Mouse (Mus musculus) regulatory T cell (primary cell): ENCODE data around the gene Nup107.
"Not testable (repeated sequence)": the region's sequence is repeated elsewhere in the genome, so short reads cannot be mapped to it uniquely, and the experiment has no call there.

Experiments used
- in situ Hi-C: fragments of 300-600 bp; cut with MboI, MseI; formaldehyde crosslinking; loops from one replicate; pipeline ENCODE4 v1.15.1; 2025; ENCODE audit warnings: high pct_unique_total_duplicates

Gene Nup107

GRCm38 (mm10) chr10:117740171-117740570, 52.3 kb downstream of the Nup107 start:
- in situ Hi-C loops, result no loop called here

- in situ Hi-C loops, result no loop called here
Observed at GRCm38 (mm10) chr10:117739648-117739948, 52.9 kb downstream of the Nup107 start.

- in situ Hi-C loops, result no loop called here
Observed at GRCm38 (mm10) chr10:117738928-117739647, 53.4 kb downstream of the Nup107 start.

GRCm38 (mm10) chr10:117738140-117738921, 54.2 kb downstream of the Nup107 start:
- in situ Hi-C loops, result no loop called here

- in situ Hi-C loops, result not testable (repeated sequence)
Observed at GRCm38 (mm10) chr10:117737498-117737897, 55.0 kb downstream of the Nup107 start.

GRCm38 (mm10) chr10:117737075-117737474, 55.4 kb downstream of the Nup107 start:
- in situ Hi-C loops, result no loop called here

GRCm38 (mm10) chr10:117736573-117736972, 55.9 kb downstream of the Nup107 start:
- in situ Hi-C loops, result no loop called here

- in situ Hi-C loops, result not testable (repeated sequence)
Observed at GRCm38 (mm10) chr10:117735396-117735795, 57.1 kb downstream of the Nup107 start.

- in situ Hi-C loops, result not testable (repeated sequence)
Observed at GRCm38 (mm10) chr10:117734104-117734852, 58.2 kb downstream of the Nup107 start.

- in situ Hi-C loops, result not testable (repeated sequence)
Observed at GRCm38 (mm10) chr10:117733626-117734025, 58.9 kb downstream of the Nup107 start.

- in situ Hi-C loops, result no loop called here
Observed at GRCm38 (mm10) chr10:117732962-117733592, 59.4 kb downstream of the Nup107 start.

GRCm38 (mm10) chr10:117732184-117732583, 60.3 kb downstream of the Nup107 start:
- in situ Hi-C loops, result no loop called here

- in situ Hi-C loops, result no loop called here
Observed at GRCm38 (mm10) chr10:117731244-117732101, 61.0 kb downstream of the Nup107 start.

GRCm38 (mm10) chr10:117730637-117731203, 61.8 kb downstream of the Nup107 start:
- in situ Hi-C loops, result no loop called here

- in situ Hi-C loops, result no loop called here
Observed at GRCm38 (mm10) chr10:117730140-117730539, 62.4 kb downstream of the Nup107 start.

- in situ Hi-C loops, result no loop called here
Observed at GRCm38 (mm10) chr10:117729139-117729814, 63.2 kb downstream of the Nup107 start.

GRCm38 (mm10) chr10:117728574-117728973, 63.9 kb downstream of the Nup107 start:
- in situ Hi-C loops, result no loop called here

GRCm38 (mm10) chr10:117727518-117728110, 64.9 kb downstream of the Nup107 start:
- in situ Hi-C loops, result no loop called here

- in situ Hi-C loops, result no loop called here
Observed at GRCm38 (mm10) chr10:117726888-117727385, 65.6 kb downstream of the Nup107 start.
